Mouse (Mus musculus) lung, postnatal 14 days (tissue): ENCODE measurements at regions not wholly inside any gene's neighbourhood (a gene's known extent, or its start where the extent isn't known, plus 50 kb on each side); places are given as distances from the start of the nearest gene placed in this dataset.

Source experiments
- DNase-seq: peaks from one replicate; pipeline ENCODE4 v3.0.0; 2021

DNA sequence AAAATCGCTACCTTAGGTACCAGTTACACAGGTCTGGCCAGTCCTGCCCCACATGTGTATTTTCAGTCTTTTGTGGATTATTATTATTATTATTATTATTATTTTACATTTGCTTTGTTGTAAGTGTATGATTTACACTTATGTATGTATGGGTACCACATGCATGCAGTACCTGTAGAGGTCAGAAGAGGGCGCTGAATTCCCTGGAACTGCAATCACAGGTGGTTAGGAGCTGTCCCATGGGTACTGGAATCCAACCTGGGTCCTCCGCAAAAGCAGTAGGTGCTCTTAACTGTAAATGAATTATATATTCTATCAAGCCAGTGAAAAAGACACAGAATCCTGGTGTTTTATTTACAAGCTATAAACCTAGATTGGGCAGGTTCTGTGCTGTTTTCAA lies 131.4 kb upstream of the Psmd7 start:
- DNase-seq = no peak

GRCm38 (mm10) chr8:107726716-107727115 lies 138.5 kb upstream of the Psmd7 start:
- DNase-seq = no peak

- no peak for DNase-seq
These were observed 139.0 kb upstream of the Psmd7 start for GRCm38 (mm10) chr8:107727276-107727675.

DNA sequence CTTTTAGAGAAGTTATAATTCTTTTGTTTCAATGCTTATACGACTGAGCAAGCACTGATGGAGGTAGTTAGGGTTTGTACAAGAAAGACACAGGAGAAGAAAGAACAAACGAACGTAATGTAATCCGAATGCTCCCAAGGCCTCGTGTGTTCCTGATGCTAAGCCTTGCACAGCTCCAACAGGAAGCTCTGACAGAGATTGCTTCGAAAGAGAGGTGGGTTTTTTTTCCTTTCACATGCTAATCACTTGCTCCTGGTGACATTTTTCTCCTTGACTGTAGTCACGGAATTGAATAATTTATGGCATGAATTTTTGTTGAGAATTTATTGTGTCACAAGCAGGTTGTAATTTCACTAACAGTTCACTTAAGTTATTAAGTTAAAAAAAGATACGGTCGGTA lies 150.8 kb upstream of the Psmd7 start:
- no peak for DNase-seq

GRCm38 (mm10) chr8:107757083-107757482 lies 168.8 kb upstream of the Psmd7 start:
- DNase-seq = no peak

DNA sequence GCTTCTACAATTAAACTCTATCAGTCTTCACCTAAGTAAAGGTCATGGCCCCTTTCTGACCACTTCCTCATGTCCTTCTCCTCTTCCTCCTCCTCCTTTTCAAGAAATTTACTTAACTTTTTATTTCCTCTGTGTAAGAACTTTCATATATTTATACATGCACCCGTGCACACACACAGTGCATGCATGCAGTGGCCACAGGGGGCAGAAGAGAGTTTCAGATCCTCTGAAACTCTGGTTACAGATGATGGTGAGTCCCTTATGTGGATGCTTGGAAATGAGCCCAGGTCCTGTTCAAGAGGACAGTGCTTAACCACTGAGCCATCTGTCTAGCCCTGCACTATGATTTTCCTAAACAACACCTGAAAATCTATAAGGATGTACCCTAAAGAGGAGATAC lies 170.4 kb upstream of the Psmd7 start:
- no peak for DNase-seq

GRCm38 (mm10) chr8:107776906-107777305 lies 165.5 kb upstream of the Zfhx3 start:
- DNase-seq = no peak

- DNase-seq = no peak
These were observed 156.7 kb upstream of the Zfhx3 start for GRCm38 (mm10) chr8:107785771-107786170.

- no peak for DNase-seq
These were observed 150.2 kb upstream of the Zfhx3 start for GRCm38 (mm10) chr8:107792286-107792685.

DNA sequence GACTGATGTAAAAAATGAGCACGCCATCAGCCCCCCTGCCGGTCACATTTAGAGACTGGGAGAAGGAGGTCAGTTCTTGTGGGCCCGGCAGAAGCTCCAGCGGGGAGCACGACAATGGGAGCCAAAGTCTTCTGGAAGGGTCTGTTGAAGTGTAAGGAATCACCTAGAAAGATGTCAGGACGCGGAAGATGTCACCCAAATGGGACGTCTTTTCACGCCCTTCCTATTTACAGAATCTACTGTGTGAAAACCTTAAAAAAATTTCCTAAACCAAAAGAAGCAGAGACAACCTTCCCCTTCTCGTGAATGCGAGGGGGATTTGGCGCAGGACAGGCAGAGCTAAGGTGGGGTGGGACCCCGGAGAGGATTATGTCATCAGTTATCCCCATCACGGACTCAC lies 127.5 kb upstream of the Zfhx3 start:
- DNase-seq = no peak

DNA sequence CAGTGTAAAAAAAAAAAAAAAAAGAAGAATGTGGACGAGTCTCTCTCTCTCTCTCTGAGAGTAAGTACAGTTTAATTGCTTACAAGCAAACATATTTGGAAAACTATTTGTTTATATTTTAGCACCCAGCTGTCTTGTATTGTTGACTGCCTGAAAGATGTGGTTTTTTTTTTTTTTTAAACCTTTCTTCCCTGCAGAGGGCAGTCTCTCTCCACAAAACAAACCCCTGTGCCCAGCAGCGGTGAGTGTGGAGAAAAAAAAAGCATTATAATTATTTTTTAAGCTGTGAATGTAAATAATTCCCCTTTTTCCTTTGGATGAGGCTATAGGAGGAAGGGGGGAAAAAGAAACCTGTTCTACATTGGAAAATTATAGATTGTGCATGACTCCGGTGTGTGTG lies 126.7 kb upstream of the Zfhx3 start:
- no peak for DNase-seq

- no peak for DNase-seq
These were observed 124.6 kb upstream of the Zfhx3 start for GRCm38 (mm10) chr8:107817796-107818195.

DNA sequence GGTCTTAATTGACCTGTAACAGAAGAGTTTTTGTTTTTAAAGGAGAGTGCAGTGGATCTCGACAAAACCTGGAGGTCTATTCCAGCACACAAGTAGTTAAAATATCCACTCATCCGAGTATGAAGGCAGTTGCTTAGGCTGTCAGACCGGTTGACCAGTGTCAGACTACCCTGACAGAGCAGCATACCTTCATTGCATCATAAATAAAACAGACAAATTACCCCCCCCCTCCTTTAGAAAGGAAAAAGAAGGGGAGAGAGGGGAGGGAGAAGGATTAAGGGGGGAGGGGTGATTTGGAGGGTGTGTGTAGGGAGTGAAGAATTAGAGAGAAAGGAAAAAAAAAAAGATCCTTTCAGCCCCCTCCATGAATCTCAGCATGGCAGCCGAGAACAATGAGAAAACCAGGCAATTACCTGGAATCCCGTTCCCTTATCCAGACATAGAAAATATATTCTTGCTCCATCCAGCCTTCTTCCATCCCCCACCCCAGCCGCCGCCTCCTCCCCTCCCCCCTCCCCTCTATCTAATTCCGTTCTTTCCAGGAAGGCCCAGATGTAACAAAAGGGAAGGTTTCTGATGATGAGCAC lies 122.2 kb upstream of the Zfhx3 start:
- no peak for DNase-seq

GRCm38 (mm10) chr8:107821522-107821921 lies 120.9 kb upstream of the Zfhx3 start:
- DNase-seq = peak; percentile 35

- no peak for DNase-seq
These were observed 118.3 kb upstream of the Zfhx3 start for GRCm38 (mm10) chr8:107824096-107824495.

- DNase-seq = no peak
These were observed 117.8 kb upstream of the Zfhx3 start for GRCm38 (mm10) chr8:107824640-107825039.

DNA sequence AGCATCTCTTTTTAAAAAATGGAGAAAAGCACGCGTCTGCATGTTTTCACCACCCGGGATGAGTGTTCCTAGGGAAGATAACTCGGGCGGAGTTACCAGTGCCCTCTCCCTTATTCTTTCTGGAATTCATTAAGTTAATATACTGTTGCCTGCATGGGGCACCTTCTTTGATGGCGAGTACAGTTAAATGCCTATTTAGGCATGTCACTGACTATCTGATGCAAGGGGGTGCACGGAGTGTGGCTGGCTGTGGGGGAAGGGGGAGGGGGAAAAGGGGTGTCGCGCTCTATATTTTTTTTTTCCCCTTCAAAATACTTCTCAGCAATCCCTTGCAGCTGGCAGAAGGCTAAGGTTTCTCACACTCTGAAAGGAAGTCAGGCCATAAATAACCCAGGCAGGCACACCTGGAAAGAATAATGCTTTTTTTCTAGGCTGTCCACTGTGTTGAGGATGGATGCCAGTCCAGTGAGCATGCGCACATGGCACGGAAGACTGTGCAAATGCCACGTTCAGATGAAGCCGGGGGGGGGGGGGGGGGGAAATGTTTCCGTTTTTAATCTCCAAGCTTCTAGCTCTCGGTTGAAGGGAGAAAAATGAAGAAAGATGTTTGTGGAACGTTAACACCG lies 114.8 kb upstream of the Zfhx3 start:
- no peak for DNase-seq

- no peak for DNase-seq
These were observed 113.9 kb upstream of the Zfhx3 start for GRCm38 (mm10) chr8:107828541-107828940.

DNA sequence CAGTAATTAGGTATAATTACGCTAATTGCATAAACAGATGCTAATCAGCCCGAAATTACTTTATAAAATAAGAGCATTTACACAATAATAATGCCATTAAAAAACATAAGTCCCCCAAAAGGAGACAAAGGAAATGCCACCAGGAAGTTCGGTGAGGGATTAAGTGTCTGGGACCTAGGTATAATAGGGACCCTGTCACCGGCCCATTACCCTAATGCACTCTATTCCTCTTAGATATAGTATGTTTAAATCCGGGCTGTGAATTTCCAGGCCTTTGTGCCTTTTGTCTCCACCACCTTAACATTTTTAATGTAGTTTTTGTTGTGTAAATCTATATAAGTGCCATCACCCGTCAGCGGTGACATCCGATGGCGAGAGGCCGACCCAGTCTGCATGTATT lies 109.0 kb upstream of the Zfhx3 start:
- no peak for DNase-seq

DNA sequence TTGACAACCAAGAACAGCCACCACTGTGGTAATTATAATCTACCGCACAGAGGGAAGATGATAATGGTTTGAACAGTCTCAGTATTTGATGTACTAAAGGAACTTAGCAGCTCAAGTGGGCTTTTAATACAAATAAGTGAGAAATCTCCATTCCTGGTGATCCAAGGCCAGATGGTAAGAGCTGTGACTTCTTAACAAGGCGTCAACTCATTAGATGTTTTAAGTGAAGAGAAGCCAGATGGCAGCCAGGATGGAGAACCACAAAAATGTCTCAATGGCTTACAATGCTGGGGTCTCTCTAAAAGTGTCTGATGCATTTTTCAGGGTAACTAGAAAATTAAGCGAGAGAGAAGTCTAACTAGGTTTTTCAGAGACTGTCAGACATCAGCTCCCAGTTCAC lies 96.3 kb upstream of the Zfhx3 start:
- no peak for DNase-seq

GRCm38 (mm10) chr8:107851236-107852043 lies 91.0 kb upstream of the Zfhx3 start:
- no peak for DNase-seq

DNA sequence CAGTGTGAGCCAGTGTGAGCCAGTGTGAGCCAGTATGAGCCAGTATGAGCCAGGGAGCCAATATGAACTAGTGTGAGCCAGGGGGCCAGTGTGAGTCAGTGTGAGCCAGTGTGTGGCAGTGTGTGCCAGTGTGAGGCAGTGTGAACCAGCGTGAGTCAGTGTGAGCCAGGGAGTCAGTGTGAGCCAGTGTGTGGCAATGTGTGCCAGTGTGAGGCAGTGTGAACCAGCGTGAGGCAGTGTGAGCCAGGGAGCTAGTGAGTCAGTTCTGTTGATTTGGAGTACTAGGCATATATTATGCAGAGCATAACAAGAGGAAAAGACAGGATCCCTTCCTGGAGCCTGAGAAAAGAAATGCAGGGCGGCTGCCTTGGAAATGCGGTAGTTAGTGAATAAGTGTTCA lies 82.7 kb upstream of the Zfhx3 start:
- no peak for DNase-seq

GRCm38 (mm10) chr8:107860251-107860650 lies 82.2 kb upstream of the Zfhx3 start:
- DNase-seq = no peak
